Mouse (Mus musculus): Measurements from ENCODE around the gene Adgrb3.

GRCm38 (mm10) chr1:25729844-25730243 lies 99.7 kb downstream of the Adgrb3 start:
- TF ChIP-seq GATA1 (IDR thresholded peaks at IDR 0.05; ENCODE audit: low read length) (no peak), TAL1 (IDR thresholded peaks at IDR 0.05; ENCODE audit: low read length) (no peak)

All from erythroblast, embryonic 14.5 days (primary cell).